Mouse (Mus musculus) kidney, adult 9 months (tissue): ENCODE measurements around the gene Myo19.

Experiments
- DNase-seq: peaks from one replicate; pipeline ENCODE4 v3.0.0; 2022

Myo19 gene

DNA sequence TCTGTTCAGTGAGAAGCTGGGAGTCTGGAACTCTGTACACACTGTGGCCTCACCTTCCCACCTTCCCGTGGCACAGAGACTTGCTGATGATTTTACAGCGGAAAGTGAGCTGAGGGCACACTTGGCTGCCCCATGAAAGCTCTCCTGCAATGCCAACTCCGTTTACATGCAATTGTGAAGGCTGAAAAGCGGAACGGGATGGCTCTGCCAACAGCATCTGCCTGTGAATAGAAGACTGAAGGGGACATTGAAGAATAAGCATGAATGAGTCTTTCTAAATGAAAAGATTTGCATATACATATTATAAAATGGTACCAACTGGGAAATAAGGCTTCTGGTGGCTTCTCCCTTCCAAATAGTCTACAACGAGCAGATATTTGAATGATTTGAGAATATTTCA is 67.3 kb downstream of the Myo19 start:
- no peak for DNase-seq

DNA sequence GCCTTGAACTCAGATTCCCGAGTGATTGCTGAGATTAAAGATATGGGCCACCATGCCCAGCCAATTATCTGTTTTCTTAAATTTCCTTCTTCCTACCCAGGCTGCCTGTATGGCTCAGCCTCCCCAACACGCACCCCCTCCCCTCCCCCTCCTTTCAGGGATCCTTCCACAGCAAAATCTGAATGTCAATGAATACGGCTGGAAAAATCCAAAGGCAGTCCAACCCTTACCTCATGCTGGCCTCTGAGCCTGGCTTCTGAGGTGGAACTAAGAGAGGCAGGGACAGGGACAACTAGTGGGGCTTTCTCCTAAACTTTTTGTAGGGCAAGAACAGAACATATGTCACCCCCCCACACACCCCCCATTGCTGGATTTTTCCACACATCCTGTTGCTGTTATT is 68.2 kb downstream of the Myo19 start:
- no peak for DNase-seq

DNA sequence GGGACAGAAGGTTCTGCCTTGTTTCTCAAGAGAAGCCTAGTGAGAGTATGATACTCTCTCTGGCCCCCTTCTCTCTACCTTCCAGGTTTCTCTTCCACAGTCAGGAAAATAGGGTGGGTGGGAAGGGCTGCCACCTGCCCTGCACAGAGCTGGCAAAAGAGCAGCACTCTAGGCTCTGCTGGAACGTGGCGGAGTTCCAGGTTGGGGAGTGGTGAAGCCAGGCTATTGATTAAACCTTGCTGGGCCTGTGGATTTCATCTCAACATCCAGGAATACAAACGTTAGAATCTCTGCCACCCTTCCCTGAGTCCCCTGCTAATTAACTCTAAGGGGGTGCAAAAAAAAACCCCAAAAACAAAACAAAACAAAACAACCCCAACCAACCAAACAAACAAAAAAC is 68.6 kb downstream of the Myo19 start:
- peak; percentile 85 for DNase-seq

DNA sequence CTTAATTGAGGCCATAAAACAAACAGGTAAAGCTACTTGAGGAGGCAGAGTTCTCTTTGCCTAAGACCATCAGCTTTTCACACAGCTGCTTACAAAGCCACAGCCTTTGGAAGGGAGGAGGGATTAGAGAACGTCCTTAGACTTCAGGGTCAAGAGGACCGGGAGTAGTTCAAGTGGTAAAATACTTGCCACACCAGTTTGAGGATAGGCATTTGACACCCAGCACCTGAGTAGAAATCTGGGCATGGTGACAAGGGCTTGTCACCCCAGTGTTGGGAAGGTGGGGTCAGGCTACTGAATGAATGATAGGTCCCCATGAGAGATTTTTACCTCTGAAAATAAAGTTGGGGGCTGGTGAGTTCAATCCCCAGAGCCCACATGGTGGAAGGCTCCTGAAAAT is 72.7 kb downstream of the Myo19 start:
- no peak for DNase-seq

DNA sequence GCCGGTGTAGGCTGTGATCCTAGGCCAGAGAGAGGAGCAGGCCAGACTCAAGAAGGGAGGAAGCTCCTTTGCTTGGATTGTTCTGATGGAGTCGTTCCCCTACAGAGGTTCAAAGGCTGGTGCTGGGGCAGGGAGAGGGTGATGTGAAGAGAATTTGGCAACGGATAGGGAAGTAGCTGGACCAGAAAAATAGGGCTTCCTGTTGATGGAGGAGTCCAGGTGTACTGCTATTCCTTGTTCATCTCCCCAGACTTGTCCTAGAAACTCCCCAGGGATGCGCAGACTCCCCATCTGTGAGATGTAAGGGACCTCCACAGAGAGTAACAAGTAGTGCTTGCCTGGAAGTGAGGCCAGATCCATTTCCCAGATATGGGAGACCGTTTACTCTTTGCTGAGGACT is 76.5 kb downstream of the Myo19 start:
- no peak for DNase-seq

DNA sequence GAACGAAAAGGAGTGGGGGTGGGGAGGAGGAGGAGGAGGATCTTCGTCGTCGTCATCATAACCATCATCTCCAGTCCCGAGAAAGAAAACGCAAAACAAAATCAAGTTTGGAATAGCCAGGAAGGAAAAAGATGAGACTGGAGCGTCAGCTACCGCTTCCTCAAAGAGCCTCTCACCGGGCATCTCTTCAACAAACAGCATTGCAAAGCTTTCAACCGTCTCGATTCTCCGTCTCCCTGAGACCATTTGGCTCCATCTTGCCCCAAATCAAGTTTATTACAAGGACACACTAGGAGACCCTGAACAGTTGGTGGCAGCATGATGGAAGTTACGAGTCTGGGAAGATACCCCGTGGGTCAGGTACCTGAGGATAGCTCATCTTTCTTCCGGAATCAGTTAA is 77.2 kb downstream of the Myo19 start:
- DNase-seq: no peak

DNA sequence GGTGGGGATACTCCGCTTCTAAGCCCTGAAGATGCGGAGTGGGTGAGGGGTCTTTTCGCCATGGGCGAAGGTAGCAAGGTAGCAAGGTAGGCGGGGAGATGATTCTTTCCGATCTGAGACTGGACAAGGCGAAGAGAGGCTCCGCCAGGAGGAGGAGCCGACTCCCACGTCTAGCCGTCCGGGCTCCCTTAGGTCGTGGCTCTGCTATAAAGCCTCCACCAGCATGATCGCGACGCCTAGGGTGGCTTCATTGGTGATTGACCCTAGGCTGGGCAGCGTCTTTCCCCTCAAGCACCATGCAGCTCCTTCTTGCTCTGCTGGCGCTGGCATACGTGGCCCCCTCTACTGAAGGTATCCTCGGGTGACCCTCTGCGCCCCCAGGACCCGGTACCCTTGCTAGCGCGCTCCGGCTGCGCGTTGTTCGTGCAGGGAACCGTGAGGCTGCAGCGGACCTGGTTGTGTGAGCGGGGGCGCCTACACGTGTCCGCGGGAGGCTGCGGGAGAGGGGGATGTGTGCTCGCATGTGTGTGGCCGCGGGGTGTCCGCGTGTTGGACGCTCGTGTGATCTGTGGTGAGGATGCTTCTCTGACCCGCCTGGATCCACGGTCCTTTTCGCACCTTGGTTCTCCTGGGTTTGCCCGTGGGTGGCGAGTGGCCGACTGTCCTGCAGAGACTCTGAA is 77.8 kb downstream of the Myo19 start, which contains the start of gene Car4:
Gene Car4 (plus strand): TSS at position 196 of the 680 bp plus-strand sequence.
- peak; percentile 47 for DNase-seq

DNA sequence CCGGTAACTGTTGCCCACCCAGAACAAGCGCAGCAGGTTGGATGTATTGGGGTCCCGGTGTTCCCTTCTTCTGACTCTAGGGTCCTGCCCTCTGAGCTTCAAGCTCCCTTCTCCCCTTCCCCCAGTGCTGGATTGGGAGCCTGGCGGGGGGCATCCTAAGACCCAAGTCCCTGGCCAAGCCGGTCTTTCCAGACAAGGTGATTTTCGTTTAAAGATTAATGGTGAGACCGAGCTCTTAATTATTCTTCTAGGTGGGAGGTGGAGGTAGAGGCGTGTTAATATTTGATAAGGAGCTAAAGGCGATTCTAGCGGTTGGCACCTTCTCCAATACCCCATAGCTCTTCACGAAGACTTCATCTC is 78.3 kb downstream of the Myo19 start:
- DNase-seq: peak; percentile 83

DNA sequence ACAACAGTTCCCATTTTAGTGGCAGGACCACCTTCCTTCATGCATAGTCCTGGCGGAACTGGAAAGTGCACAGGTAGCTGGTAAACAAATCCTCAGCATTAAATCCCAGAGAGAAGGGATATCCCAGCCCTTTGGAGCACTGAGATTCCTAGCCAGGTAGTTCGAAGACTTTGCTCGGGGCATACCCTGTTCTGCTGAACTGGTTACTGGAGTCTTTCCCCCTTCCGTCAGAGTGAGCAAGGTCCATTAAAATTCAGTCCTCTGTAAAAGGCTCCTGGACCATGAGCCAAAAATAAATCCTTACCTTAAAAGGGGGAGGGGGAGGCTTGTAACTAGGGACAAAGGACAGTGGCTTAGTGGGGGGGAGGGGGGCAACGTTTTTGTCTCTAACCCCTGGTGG is 79.2 kb downstream of the Myo19 start:
- DNase-seq: peak; percentile 78

DNA sequence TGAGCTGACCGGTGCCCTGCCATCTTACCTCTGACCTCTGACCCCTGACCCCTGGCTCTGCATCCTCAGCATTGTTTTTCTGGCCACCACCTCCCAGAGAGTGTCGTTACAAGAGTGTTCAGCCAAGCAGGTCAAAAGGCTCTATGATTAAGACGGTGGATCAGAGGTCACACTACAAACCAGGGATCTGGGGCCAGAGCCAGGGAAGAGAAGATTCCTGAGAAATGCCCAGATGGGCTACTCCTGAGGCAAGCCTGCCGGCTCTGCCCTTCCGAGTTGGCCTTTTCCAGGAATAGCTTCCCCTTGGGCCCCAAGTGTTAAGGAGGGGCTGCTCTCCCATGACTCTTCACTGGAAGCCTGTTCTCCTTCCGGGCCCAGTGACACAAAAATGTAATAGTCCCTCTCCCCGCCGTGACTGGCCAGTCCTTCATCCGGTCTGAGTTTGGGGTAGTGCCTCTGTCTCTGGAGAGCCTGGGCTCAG is 79.8 kb downstream of the Myo19 start:
- peak; percentile 94 for DNase-seq

DNA sequence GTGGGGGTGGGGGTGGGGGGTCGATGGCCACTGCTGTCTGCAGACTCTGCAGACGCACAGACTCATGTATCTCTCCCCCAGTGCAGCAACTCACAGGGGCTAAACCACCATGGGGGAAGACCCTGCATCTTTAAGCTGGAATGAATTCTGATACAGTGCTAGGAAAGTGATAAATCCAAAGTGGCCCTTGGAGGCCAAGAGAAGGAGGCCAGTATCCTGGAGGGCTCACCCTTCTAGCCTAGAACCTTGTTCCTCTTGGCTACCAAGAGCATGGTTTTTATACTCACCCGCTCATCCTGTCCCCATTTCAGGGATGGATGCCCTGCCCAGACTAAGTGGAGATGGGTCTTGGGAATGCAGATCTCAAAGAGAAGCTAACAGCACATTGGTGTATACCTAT is 80.3 kb downstream of the Myo19 start:
- no peak for DNase-seq

DNA sequence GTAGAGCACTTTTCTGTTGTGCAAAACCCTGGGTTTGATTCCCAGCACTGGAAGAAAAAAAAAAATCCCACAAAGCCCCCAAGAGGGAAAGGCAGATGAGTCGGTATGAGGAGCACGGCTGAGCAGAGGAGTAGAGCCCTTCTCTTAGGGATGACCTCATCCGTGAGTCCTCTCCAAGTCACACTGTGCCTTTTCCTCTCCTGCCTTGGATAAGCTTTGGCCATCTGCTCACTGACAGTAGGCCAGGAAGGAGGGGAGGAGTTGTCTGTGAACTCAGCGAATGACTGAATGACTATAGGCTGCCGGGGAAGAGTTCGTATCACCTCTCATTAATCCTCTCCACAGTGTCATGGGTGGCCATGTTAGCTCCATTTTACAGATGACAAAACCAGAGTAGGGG is 80.8 kb downstream of the Myo19 start:
- DNase-seq: no peak
